Mouse (Mus musculus) cortical plate, adult 2 months (tissue): ENCODE results near the gene Vmn2r80.

Experiments used
- CTCF ChIP-seq: fragments of 200-500 bp; IDR thresholded peaks from 2 replicates; pipeline ENCODE4 v1.5.1; 2011; ENCODE audit warnings: mild to moderate bottlenecking, control low read depth, low read length; ENCODE audit not compliant: insufficient read depth; ENCODE audit errors: extremely low read depth
- POLR2A ChIP-seq: fragments of 200-500 bp; IDR thresholded peaks from 2 replicates; pipeline ENCODE4 v1.6.1; 2011; ENCODE audit warnings: mild to moderate bottlenecking, low read length, control low read depth; ENCODE audit not compliant: insufficient read depth; ENCODE audit errors: extremely low read depth

DNA sequence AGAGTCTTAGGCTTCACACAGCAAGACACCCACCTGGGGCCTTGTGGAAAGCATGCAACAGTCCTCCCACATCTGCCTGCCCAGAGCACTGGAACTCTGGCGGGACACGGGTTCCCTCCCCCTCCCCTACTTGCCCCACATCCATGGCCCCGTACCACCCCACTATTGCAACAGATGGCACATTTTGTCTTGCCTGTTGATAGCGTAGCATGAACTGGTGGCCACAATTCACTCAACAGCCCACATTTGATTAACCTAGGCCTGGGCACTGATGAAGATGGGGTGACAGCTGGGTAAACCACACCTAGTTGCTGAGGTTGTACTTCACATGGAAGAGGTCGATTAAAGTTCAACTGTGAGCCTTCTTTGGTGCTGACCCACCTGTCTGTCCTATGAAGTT is 38.1 kb upstream of the Vmn2r80 start:
- TF ChIP-seq CTCF (no peak), POLR2A (no peak)
